Mouse (Mus musculus): Measurements from ENCODE around the gene Cacna2d3. TPM values are rescaled to one million over a fixed set of nuclear protein-coding genes. Genes with fewer than 3 reads are reported as not detected.

Gene Cacna2d3
- polyA plus RNA-seq, 1 experiment from 2014 or later: 19.1 TPM

DNA sequence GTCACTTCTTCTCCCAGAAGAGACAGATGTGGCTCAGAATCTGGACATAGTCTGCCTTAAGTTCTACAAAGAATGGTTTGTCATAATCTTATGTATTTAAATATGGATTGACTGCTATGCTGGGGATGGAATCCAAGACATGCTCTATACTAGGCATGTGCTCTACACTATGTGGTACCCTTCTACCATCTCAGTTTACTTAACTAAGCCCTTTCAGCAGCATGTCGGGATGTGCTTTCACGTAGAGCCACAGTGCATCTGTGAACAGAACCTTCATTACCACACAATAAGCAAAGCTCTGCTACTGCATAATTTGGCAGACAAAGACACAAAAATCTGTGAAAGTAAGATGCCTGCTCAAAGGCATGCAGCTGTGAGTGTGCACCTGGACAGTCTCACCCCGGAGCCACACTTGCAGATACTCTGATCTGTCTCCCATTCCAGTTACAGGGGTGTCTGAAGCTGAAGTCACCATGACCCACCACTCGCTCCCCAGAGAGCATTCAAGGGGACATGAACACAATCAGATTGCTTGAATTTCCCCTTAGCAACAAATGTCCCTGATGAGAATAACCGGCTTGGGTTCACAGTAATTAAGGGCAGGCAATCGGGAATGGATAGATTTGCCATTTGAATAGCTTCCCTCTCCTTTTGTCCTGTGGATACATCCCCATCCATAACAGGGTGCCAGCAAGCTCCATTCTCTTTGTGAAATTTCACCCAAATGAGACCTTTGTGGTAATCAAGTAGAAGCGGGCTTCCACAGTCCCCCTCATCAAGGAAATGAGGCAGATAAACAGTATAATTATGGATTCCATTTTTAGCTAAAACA is 773.4 kb downstream of the Cacna2d3 start:
- peak; percentile 42 for DNase-seq (ENCODE audit: low spot score)

GRCm38 (mm10) chr14:28932746-28933293 is 788.8 kb downstream of the Cacna2d3 start:
- WGBS: 82% methylated on average over 1 of the region's 1 CpGs
- no peaks in the 10 kb centered on the region for H3K4me1 ChIP-seq (ENCODE audit: control insufficient read depth, insufficient read depth, low read length)
- no peak for ATAC-seq (ENCODE audit: insufficient read depth, low FRiP score, low TSS enrichment)

More for the DNA sequence above, 773.4 kb downstream of the Cacna2d3 start:
- Histone ChIP-seq H3K36me3 (ENCODE audit: control insufficient read depth, insufficient read depth, low read length) (no peaks in the 10 kb centered on the region), H3K4me3 (ENCODE audit: low read depth, low read length) (no peak overlapping the region), H3K4me1 (ENCODE audit: control insufficient read depth, insufficient read depth, low read length) (no peaks in the 10 kb centered on the region), H3K9me3 (ENCODE audit: control insufficient read depth, low read length) (no peaks in the 10 kb centered on the region), H3K9ac (ENCODE audit: low read length) (no peak overlapping the region), H3K4me2 (ENCODE audit: low read depth) (no peak overlapping the region), H3K27me3 (ENCODE audit: control insufficient read depth, insufficient read depth, low read length) (no peaks in the 10 kb centered on the region), H3K27ac (ENCODE audit: low read depth, low read length) (no peak overlapping the region)
- no peak for ATAC-seq (ENCODE audit: insufficient read depth, low FRiP score, low TSS enrichment)
- WGBS: 58% methylated on average over 7 of the region's 7 CpGs

GRCm38 (mm10) chr14:28923180-28923961 is 798.3 kb downstream of the Cacna2d3 start:
- no peaks in the 10 kb centered on the region for H3K36me3 ChIP-seq (ENCODE audit: control insufficient read depth, insufficient read depth, low read length)
- DNase-seq (ENCODE audit: low spot score) (no peak), ATAC-seq (ENCODE audit: insufficient read depth, low FRiP score, low TSS enrichment) (no peak)
- no peaks in the 10 kb centered on the region for H3K27me3 ChIP-seq (ENCODE audit: control insufficient read depth, insufficient read depth, low read length)
- no peaks in the 10 kb centered on the region for H3K4me1 ChIP-seq (ENCODE audit: control insufficient read depth, insufficient read depth, low read length)
- no peak overlapping the region for H3K4me3 ChIP-seq (ENCODE audit: low read depth, low read length)
- H3K9me3 ChIP-seq (ENCODE audit: control insufficient read depth, low read length): no peaks in the 10 kb centered on the region
- 91% methylated on average over 12 of the region's 12 CpGs for WGBS
- no peak overlapping the region for H3K27ac ChIP-seq (ENCODE audit: low read depth, low read length)
- no peak overlapping the region for H3K4me2 ChIP-seq (ENCODE audit: low read depth)
- H3K9ac ChIP-seq (ENCODE audit: low read length): no peak overlapping the region

More at GRCm38 (mm10) chr14:28932746-28933293, 788.8 kb downstream of the Cacna2d3 start:
- Histone ChIP-seq H3K27ac (ENCODE audit: low read depth, low read length) (no peak overlapping the region), H3K27me3 (ENCODE audit: control insufficient read depth, insufficient read depth, low read length) (no peaks in the 10 kb centered on the region), H3K4me3 (ENCODE audit: low read depth, low read length) (no peak overlapping the region), H3K9me3 (ENCODE audit: control insufficient read depth, low read length) (no peaks in the 10 kb centered on the region), H3K36me3 (ENCODE audit: control insufficient read depth, insufficient read depth, low read length) (no peaks in the 10 kb centered on the region), H3K9ac (ENCODE audit: low read length) (no peak overlapping the region), H3K4me2 (ENCODE audit: low read depth) (no peak overlapping the region)
- no peak for DNase-seq (ENCODE audit: low spot score)

DNA sequence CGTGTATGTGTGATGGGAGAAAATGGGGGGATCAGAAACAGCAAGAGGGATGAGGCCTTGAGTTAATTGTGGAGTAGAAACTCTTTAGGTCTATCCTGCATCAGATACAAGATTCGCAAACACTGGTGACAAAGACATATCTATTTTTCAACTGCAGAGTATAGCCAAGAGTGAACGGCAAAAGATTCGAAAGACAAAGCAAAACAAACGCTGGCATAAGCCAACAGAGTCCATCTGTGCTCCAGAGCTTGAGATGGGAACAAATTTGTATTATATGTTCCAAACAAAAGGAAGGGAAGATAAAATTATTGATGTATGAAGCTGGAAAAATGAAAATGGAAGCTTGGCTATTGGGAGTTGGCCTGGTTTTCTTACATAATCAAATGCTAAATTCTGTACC is 802.8 kb downstream of the Cacna2d3 start:
- ATAC-seq (ENCODE audit: insufficient read depth, low FRiP score, low TSS enrichment): no peak
- H3K4me2 ChIP-seq (ENCODE audit: low read depth): no peak overlapping the region
- 87% methylated on average over 5 of the region's 5 CpGs for WGBS

DNA sequence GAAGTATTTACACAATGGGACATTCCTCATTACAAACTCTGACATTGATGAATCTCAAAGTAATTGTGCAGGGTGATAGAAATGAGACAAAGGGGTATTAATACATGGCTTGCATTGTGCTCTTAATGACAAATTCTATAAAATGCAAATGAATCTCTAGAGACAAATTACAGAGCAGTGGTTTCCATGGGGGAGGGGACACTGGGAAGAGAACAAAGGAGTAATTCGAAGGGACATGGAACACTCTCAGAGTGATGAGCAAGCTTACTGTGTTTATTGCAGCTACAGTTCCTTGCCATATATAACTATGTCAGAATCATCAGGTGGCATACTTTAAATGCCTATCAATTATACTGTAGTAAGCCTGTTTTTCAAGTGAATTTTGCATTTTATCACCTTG is 806.7 kb downstream of the Cacna2d3 start:
- Histone ChIP-seq H3K4me1 (ENCODE audit: control insufficient read depth, insufficient read depth, low read length) (no peaks in the 10 kb centered on the region), H3K27me3 (ENCODE audit: control insufficient read depth, insufficient read depth, low read length) (no peaks in the 10 kb centered on the region), H3K36me3 (ENCODE audit: control insufficient read depth, insufficient read depth, low read length) (no peaks in the 10 kb centered on the region), H3K9me3 (ENCODE audit: control insufficient read depth, low read length) (no peaks in the 10 kb centered on the region), H3K27ac (ENCODE audit: low read depth, low read length) (no peak overlapping the region), H3K9ac (ENCODE audit: low read length) (no peak overlapping the region), H3K4me2 (ENCODE audit: low read depth) (no peak overlapping the region), H3K4me3 (ENCODE audit: low read depth, low read length) (no peak overlapping the region)
- DNase-seq (ENCODE audit: low spot score) (peak; percentile 29), ATAC-seq (ENCODE audit: insufficient read depth, low FRiP score, low TSS enrichment) (no peak)
- WGBS: 26% methylated on average over 1 of the region's 1 CpGs

More for the DNA sequence above, 802.8 kb downstream of the Cacna2d3 start:
- Histone ChIP-seq H3K4me3 (ENCODE audit: low read depth, low read length) (no peak overlapping the region), H3K27me3 (ENCODE audit: control insufficient read depth, insufficient read depth, low read length) (no peaks in the 10 kb centered on the region), H3K27ac (ENCODE audit: low read depth, low read length) (no peak overlapping the region), H3K36me3 (ENCODE audit: control insufficient read depth, insufficient read depth, low read length) (no peaks in the 10 kb centered on the region), H3K9ac (ENCODE audit: low read length) (no peak overlapping the region), H3K9me3 (ENCODE audit: control insufficient read depth, low read length) (no peaks in the 10 kb centered on the region), H3K4me1 (ENCODE audit: control insufficient read depth, insufficient read depth, low read length) (no peaks in the 10 kb centered on the region)
- DNase-seq (ENCODE audit: low spot score): no peak

GRCm38 (mm10) chr14:28907659-28908058 is 814.0 kb downstream of the Cacna2d3 start:
- WGBS: 92% methylated on average over 6 of the region's 6 CpGs
- no peaks in the 10 kb centered on the region for H3K36me3 ChIP-seq (ENCODE audit: control insufficient read depth, insufficient read depth, low read length)
- DNase-seq (ENCODE audit: low spot score) (no peak), ATAC-seq (ENCODE audit: insufficient read depth, low FRiP score, low TSS enrichment) (no peak)
- H3K27ac ChIP-seq (ENCODE audit: low read depth, low read length): no peak overlapping the region
- H3K4me2 ChIP-seq (ENCODE audit: low read depth): no peak overlapping the region
- H3K4me1 ChIP-seq (ENCODE audit: control insufficient read depth, insufficient read depth, low read length): no peaks in the 10 kb centered on the region
- no peaks in the 10 kb centered on the region for H3K27me3 ChIP-seq (ENCODE audit: control insufficient read depth, insufficient read depth, low read length)
- H3K9me3 ChIP-seq (ENCODE audit: control insufficient read depth, low read length): no peaks in the 10 kb centered on the region
- H3K9ac ChIP-seq (ENCODE audit: low read length): no peak overlapping the region
- H3K4me3 ChIP-seq (ENCODE audit: low read depth, low read length): no peak overlapping the region

DNA sequence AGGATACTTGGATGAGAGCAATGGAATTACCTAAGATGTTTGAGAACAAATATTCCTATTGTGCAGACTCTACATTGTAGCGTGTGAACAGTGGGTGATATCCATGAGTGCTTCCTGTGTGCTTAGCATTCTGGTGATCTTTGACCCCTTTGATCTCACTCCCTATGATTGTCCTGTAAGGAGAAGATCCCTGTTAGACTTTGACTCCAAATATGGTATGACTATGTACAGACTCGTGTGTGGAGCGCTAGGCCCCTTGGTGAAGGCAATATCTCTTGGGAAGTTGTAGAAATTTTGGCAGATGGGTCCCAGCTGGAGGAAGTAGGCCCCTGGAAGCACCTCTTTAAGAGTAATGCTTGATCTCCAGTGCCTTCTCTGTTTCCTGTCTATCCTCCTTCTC is 829.1 kb downstream of the Cacna2d3 start:
- Histone ChIP-seq H3K4me2 (ENCODE audit: low read depth) (no peak overlapping the region), H3K27me3 (ENCODE audit: control insufficient read depth, insufficient read depth, low read length) (no peaks in the 10 kb centered on the region), H3K9ac (ENCODE audit: low read length) (no peak overlapping the region), H3K27ac (ENCODE audit: low read depth, low read length) (no peak overlapping the region), H3K9me3 (ENCODE audit: control insufficient read depth, low read length) (no peaks in the 10 kb centered on the region), H3K36me3 (ENCODE audit: control insufficient read depth, insufficient read depth, low read length) (no peaks in the 10 kb centered on the region), H3K4me3 (ENCODE audit: low read depth, low read length) (no peak overlapping the region), H3K4me1 (ENCODE audit: control insufficient read depth, insufficient read depth, low read length) (no peaks in the 10 kb centered on the region)
- DNase-seq (ENCODE audit: low spot score) (no peak), ATAC-seq (ENCODE audit: insufficient read depth, low FRiP score, low TSS enrichment) (no peak)
- 69% methylated on average over 3 of the region's 3 CpGs for WGBS

DNA sequence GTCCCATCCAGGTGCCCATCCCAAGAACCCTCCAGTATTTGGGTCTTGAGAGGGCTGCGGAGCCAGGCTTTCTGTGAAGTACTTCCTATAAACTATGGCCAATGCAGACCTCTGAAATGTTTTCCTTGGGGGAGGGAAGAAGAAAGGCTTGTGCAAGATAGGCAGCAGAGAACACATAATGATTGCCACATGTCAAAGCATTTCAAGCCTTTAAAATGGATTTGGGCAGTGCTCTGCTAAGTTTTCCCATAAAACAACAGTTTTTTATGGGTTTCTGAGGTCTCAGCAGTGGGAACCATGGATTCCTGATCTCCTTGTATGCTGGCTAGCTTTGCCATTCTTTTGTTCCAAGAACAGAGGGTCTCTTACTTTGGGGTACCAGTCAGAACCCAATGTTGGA is 834.3 kb downstream of the Cacna2d3 start:
- Histone ChIP-seq H3K4me1 (ENCODE audit: control insufficient read depth, insufficient read depth, low read length) (no peaks in the 10 kb centered on the region), H3K4me2 (ENCODE audit: low read depth) (no peak overlapping the region), H3K4me3 (ENCODE audit: low read depth, low read length) (no peak overlapping the region), H3K9ac (ENCODE audit: low read length) (no peak overlapping the region), H3K9me3 (ENCODE audit: control insufficient read depth, low read length) (no peaks in the 10 kb centered on the region), H3K27ac (ENCODE audit: low read depth, low read length) (no peak overlapping the region), H3K27me3 (ENCODE audit: control insufficient read depth, insufficient read depth, low read length) (no peaks in the 10 kb centered on the region), H3K36me3 (ENCODE audit: control insufficient read depth, insufficient read depth, low read length) (no peaks in the 10 kb centered on the region)
- no peak for DNase-seq (ENCODE audit: low spot score)
- 84% methylated on average over 1 of the region's 1 CpGs for WGBS
- ATAC-seq (ENCODE audit: insufficient read depth, low FRiP score, low TSS enrichment): no peak

All from neural tube, embryonic 11.5 days (tissue).